In the genomic region with DNA sequence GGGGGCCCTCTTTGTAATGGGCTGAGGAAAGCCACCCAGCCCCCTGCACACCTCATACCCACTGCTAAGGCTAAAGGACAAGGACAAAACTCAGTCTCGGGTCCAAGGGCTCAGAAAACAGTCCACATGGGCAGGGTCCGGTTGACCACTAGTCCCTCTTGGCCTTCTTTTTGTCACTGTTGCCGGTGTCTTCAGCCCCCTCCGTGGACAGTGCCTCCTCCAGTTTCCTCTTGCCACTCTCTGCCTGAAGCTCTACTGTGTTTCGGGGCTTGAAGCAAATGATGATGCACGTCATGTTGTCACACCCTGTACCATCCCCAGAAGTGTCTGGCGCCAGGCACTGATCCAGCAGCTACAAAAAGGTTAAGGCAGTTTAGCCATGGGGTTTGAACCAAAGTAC, we compare ENCODE assay signal across 9 mouse cellular contexts. TPM values are rescaled to one million over a fixed set of nuclear protein-coding genes. Genes with fewer than 3 reads are reported as not detected.
DNase-seq lines count a peak whose midpoint lies in the region; ATAC-seq and TF ChIP-seq lines count a peak whose summit lies in the region.
"Had no signal": no experiment of that assay in that cellular context is flagged by ENCODE, and none has a peak within 500 bp of the region (broad histone marks: within the 10 kb centered on the region; RNA-seq: fewer than 3 reads in every experiment).

No protein-coding gene starts in this region.

- TF ChIP-seq EP300 in stomach, postnatal 0 days (optimal IDR thresholded peaks at IDR 0.05): no peak

- no peak for ATAC-seq in megakaryocyte, adult 5-6 weeks (ENCODE audit: poor library complexity, severe bottlenecking)
- no peak for ATAC-seq in limb, embryonic 15.5 days (ENCODE audit: insufficient number of reproducible peaks, low FRiP score, low TSS enrichment, low read depth)
- no peak for ATAC-seq in stomach, postnatal 0 days (ENCODE audit: low FRiP score, low TSS enrichment)

- peak overlapping the region; percentile 80 for H3K4me2 ChIP-seq in limb, embryonic 15.5 days
- peak overlapping the region; percentile 85 for H3K4me2 ChIP-seq in stomach, postnatal 0 days (replicated peaks; ENCODE audit: low read depth)

- no peak for TF ChIP-seq CTCF in stomach, postnatal 0 days (IDR thresholded peaks at IDR 0.05; ENCODE audit: low read depth)

- DNase-seq in cerebellum, adult 18-20 months: peak; percentile 16 to 30
- no peak for DNase-seq in cerebellum, postnatal 10 days
- no peak for DNase-seq in stomach, postnatal 0 days (ENCODE audit: low spot score)
- DNase-seq in c-Kit-positive CD71-positive TER-119-positive erythroid progenitor cells, embryonic 14.5 days (ENCODE audit: low spot score): no peak
- no peak for DNase-seq in layer of hippocampus, adult 9-10 months (ENCODE audit: low spot score)
- DNase-seq: cerebellum, adult 11 months had no signal

- no peaks in the 10 kb centered on the region for H3K9me3 ChIP-seq in megakaryocyte, embryonic 14.5 days
- H3K9me3 ChIP-seq in limb, embryonic 15.5 days: peaks cover 5% of the 10 kb centered on the region; the same call in 1 of the 2 replicates
- H3K9me3 ChIP-seq in stomach, postnatal 0 days (ENCODE audit: control insufficient read depth, low read length): peaks cover 5% of the 10 kb centered on the region

- H3K4me1 ChIP-seq in megakaryocyte, embryonic 14.5 days: peaks cover 64% of the 10 kb centered on the region
- peaks cover 27% of the 10 kb centered on the region for H3K4me1 ChIP-seq in limb, embryonic 15.5 days
- H3K4me1 ChIP-seq in stomach, postnatal 0 days (replicated peaks; ENCODE audit: control insufficient read depth, insufficient read depth): no peaks in the 10 kb centered on the region

- H3K27ac ChIP-seq in limb, embryonic 15.5 days: peak overlapping the region; percentile 81
- H3K27ac ChIP-seq in stomach, postnatal 0 days (replicated peaks): peak overlapping the region; percentile 92

- no peaks in the 10 kb centered on the region for H3K27me3 ChIP-seq in megakaryocyte, embryonic 14.5 days (replicated peaks)
- H3K27me3 ChIP-seq in limb, embryonic 15.5 days: no peaks in the 10 kb centered on the region
- H3K27me3 ChIP-seq in stomach, postnatal 0 days (ENCODE audit: control insufficient read depth, insufficient read depth, low read length): no peaks in the 10 kb centered on the region

- 83% methylated on average over 7 of the region's 7 CpGs for WGBS in limb, embryonic 15.5 days
- 89% methylated on average over 7 of the region's 7 CpGs for WGBS in stomach, postnatal 0 days

- peak overlapping the region; percentile 92 for H3K4me3 ChIP-seq in megakaryocyte, embryonic 14.5 days (replicated peaks)
- peak overlapping the region; percentile 92 for H3K4me3 ChIP-seq in limb, embryonic 15.5 days
- peak overlapping the region; percentile 76 for H3K4me3 ChIP-seq in stomach, postnatal 0 days (ENCODE audit: low read depth, low read length)

- peak overlapping the region; percentile 37; the same call in 1 of the 2 replicates for H3K9ac ChIP-seq in limb, embryonic 15.5 days
- peak overlapping the region; percentile 72; the same call in 1 of the 2 replicates for H3K9ac ChIP-seq in stomach, postnatal 0 days (ENCODE audit: low read length)

- H3K36me3 ChIP-seq in megakaryocyte, embryonic 14.5 days (replicated peaks; ENCODE audit: low read length): peaks cover 85% of the 10 kb centered on the region
- H3K36me3 ChIP-seq in limb, embryonic 15.5 days: peaks cover 74% of the 10 kb centered on the region
- H3K36me3 ChIP-seq in stomach, postnatal 0 days (ENCODE audit: control insufficient read depth, insufficient read depth, low read length): peaks cover 28% of the 10 kb centered on the region

RNA-seq across cellular contexts. Expression of gene Zfp513, which starts 0.8 kb away (rescaled TPM):
- polyA plus RNA-seq in megakaryocyte, embryonic 14.5 days (2012; ENCODE audit: insufficient read depth, low replicate concordance): 34.2 and 67.1 TPM in 2 replicates
- 8.9 and 10.1 TPM in 2 replicates for total RNA-seq in megakaryocyte, adult 5-6 weeks (2015)
- total RNA-seq in megakaryocyte, adult 5-6 weeks (2017): 7.2 and 8.1 TPM in 2 replicates
- 8.2 and 9.0 TPM in 2 replicates for polyA plus RNA-seq in limb, embryonic 15.5 days (2015; fragmentation: Nextera tagmentation; extraction: Ambion mirVana)
- polyA plus RNA-seq in stomach, postnatal 0 days (2015; fragmentation: Nextera tagmentation; extraction: Ambion mirVana): 4.8 and 5.3 TPM in 2 replicates

RNA-seq across cellular contexts. Expression of gene Eif2b4, which starts 9.7 kb away (rescaled TPM):
- polyA plus RNA-seq in megakaryocyte, embryonic 14.5 days (2012; ENCODE audit: insufficient read depth, low replicate concordance): 92.1 and 146 TPM in 2 replicates
- 21.9 and 25.2 TPM in 2 replicates for total RNA-seq in megakaryocyte, adult 5-6 weeks (2015)
- total RNA-seq in megakaryocyte, adult 5-6 weeks (2017): 21.3 and 31.5 TPM in 2 replicates
- polyA plus RNA-seq in limb, embryonic 15.5 days (2015; fragmentation: Nextera tagmentation; extraction: Ambion mirVana): 64.2 and 69.0 TPM in 2 replicates
- polyA plus RNA-seq in stomach, postnatal 0 days (2015; fragmentation: Nextera tagmentation; extraction: Ambion mirVana): 44.2 and 47.7 TPM in 2 replicates

RNA-seq across cellular contexts. Expression of gene Snx17, which starts 9.9 kb away (rescaled TPM):
- polyA plus RNA-seq in megakaryocyte, embryonic 14.5 days (2012; ENCODE audit: insufficient read depth, low replicate concordance): 5.4 and 54.1 TPM in 2 replicates
- total RNA-seq in megakaryocyte, adult 5-6 weeks (2015): 52.3 and 65.5 TPM in 2 replicates
- 33.4 and 45.2 TPM in 2 replicates for total RNA-seq in megakaryocyte, adult 5-6 weeks (2017)
- polyA plus RNA-seq in limb, embryonic 15.5 days (2015; fragmentation: Nextera tagmentation; extraction: Ambion mirVana): 141 and 154 TPM in 2 replicates
- polyA plus RNA-seq in stomach, postnatal 0 days (2015; fragmentation: Nextera tagmentation; extraction: Ambion mirVana): 80.3 and 83.2 TPM in 2 replicates

RNA-seq across cellular contexts. Expression of gene Ppm1g, which starts 17.6 kb away (rescaled TPM):
- polyA plus RNA-seq in megakaryocyte, embryonic 14.5 days (2012; ENCODE audit: insufficient read depth, low replicate concordance): 188 and 232 TPM in 2 replicates
- total RNA-seq in megakaryocyte, adult 5-6 weeks (2015): 54.8 and 69.0 TPM in 2 replicates
- 107 and 121 TPM in 2 replicates for total RNA-seq in megakaryocyte, adult 5-6 weeks (2017)
- polyA plus RNA-seq in limb, embryonic 15.5 days (2015; fragmentation: Nextera tagmentation; extraction: Ambion mirVana): 102 and 106 TPM in 2 replicates
- 57.8 and 59.4 TPM in 2 replicates for polyA plus RNA-seq in stomach, postnatal 0 days (2015; fragmentation: Nextera tagmentation; extraction: Ambion mirVana)

RNA-seq across cellular contexts. Expression of gene Gtf3c2, which starts 23.0 kb away (rescaled TPM):
- 9.1 and 15.0 TPM in 2 replicates for polyA plus RNA-seq in megakaryocyte, embryonic 14.5 days (2012; ENCODE audit: insufficient read depth, low replicate concordance)
- total RNA-seq in megakaryocyte, adult 5-6 weeks (2015): 58.8 and 63.2 TPM in 2 replicates
- 43.0 and 43.1 TPM in 2 replicates for total RNA-seq in megakaryocyte, adult 5-6 weeks (2017)
- 59.1 and 65.6 TPM in 2 replicates for polyA plus RNA-seq in limb, embryonic 15.5 days (2015; fragmentation: Nextera tagmentation; extraction: Ambion mirVana)
- polyA plus RNA-seq in stomach, postnatal 0 days (2015; fragmentation: Nextera tagmentation; extraction: Ambion mirVana): 19.9 and 25.1 TPM in 2 replicates

Comparison
In these comparisons a context has a peak if more than half of its experiments do, and no peak if none do; other contexts are left out.
1. DNase-seq: peak in cerebellum, adult 18-20 months (2 of 2); none in cerebellum, postnatal 10 days (0 of 2), stomach, postnatal 0 days (single experiment), c-Kit-positive CD71-positive TER-119-positive erythroid progenitor cells, embryonic 14.5 days (single experiment) and layer of hippocampus, adult 9-10 months (single experiment).
2. Peak in every context shown above with its lines, with median percentiles within 50 percentile points of each other: H3K4me3 ChIP-seq.